Mouse (Mus musculus) heart, adult 2 months (tissue): ENCODE data around the gene March9. TPM values are rescaled to one million over a fixed set of nuclear protein-coding genes. Genes with fewer than 3 reads are reported as not detected.

Experiments
- DNase-seq, 2 experiments: peaks; one replicate each; pipeline ENCODE4 v3.0.0; 2021
- H3K27ac ChIP-seq: fragments of 200-600 bp; 2 replicates; pipeline ENCODE4 v1.8.1; 2022
- H3K27me3 ChIP-seq: fragments of 200-500 bp; 2 replicates; pipeline ENCODE4 v1.6.1; 2012; ENCODE audit warnings: mild to moderate bottlenecking, low read length, inconsistent platforms, mixed read lengths; ENCODE audit not compliant: control insufficient read depth, insufficient read depth
- H3K36me3 ChIP-seq: fragments of 200-500 bp; 2 replicates; pipeline ENCODE4 v1.6.1; 2012; ENCODE audit warnings: low read length, inconsistent platforms; ENCODE audit not compliant: control insufficient read depth, insufficient read depth
- H3K4me1 ChIP-seq: fragments of 200-500 bp; 2 replicates; pipeline ENCODE4 v1.6.1; 2011; ENCODE audit warnings: low read length; ENCODE audit not compliant: control insufficient read depth, insufficient read depth
- H3K4me3 ChIP-seq: fragments of 200-600 bp; 2 replicates; pipeline ENCODE4 v1.8.1; 2022
- H3K79me2 ChIP-seq: fragments of 200-500 bp; replicated peaks from 2 replicates; pipeline ENCODE4 v1.6.1; 2012; ENCODE audit warnings: mild to moderate bottlenecking, inconsistent platforms, low read length, moderate library complexity, mixed read lengths; ENCODE audit not compliant: control insufficient read depth, insufficient read depth
- H3K9ac ChIP-seq: fragments of 200-500 bp; 2 replicates; pipeline ENCODE4 v1.6.1; 2012; ENCODE audit warnings: low read depth, mild to moderate bottlenecking, control low read depth, inconsistent platforms, low read length, mixed read lengths
- CTCF ChIP-seq: fragments of 200-600 bp; IDR thresholded peaks from 2 replicates; pipeline ENCODE4 v1.8.1; 2022; ENCODE audit warnings: antibody characterized with exemption, mild to moderate bottlenecking, moderate library complexity
- EP300 ChIP-seq: fragments of 200-500 bp; IDR thresholded peaks from 2 replicates; pipeline ENCODE4 v1.6.1; 2011; ENCODE audit warnings: low read depth, low read length, control low read depth; ENCODE audit not compliant: insufficient read depth
- POLR2A ChIP-seq: fragments of 200-500 bp; IDR thresholded peaks from 2 replicates; pipeline ENCODE4 v1.6.1; 2011; ENCODE audit warnings: mild to moderate bottlenecking, low read depth, low read length, control low read depth; ENCODE audit not compliant: insufficient read depth
- WGBS: fragments of 180-500 bp; shearing (Covaris S2); methylation state at CpG from one replicate; pipeline ENCODE4 v1.1.7; 2018; 5-methylcytosine and 5-hydroxymethylcytosine counted together
- intact Hi-C: fragments of 180-260 bp; cut with DNase I; formaldehyde crosslinking; loops from one replicate; pipeline ENCODE4 v1.15.1; 2025
- polyA plus RNA-seq: library from polyadenylated mRNA; depleted of rRNA; stranded (reverse); fragments of >200 nt; gene quantifications from 2 replicates; pipeline ENCODE4 v1.2.3, GENCODE M21; 2012
- total RNA-seq, 2 experiments: library from RNA; stranded (reverse); gene quantifications; 2 replicates each; pipeline ENCODE4 v1.2.3; 2021

Gene March9
- total and polyA plus RNA-seq, 3 experiments, result 2.7 to 3.1 (median 2.8) TPM

DNA sequence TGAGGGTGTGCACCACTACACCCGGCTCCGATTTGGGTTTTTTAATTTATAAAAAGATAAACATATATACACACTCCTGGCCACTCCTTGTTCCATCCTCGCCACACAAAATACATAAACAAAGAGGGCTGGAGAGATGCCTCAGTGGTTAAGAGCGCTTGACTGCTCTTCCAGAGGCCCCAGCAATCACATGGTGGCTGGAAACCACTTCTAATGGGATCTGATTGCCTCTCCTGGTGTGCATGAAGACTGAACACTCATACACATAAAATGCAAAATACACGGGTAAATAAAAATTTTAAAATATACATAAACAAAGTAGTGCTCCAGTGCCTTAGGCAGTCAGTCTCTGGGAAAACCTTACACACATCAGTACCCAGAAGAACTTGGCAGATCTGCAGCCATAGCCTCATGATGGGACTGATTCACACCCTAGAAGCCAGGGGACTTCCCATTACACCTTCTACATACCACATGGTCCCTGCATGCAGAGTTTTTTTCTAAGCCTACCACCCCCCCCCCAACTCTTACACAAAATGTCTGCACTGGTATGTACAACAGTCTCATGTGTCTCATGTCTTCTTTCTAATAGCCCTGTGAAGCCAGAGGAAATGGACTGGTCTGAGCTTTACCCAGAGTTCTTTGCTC lies 17.4 kb downstream of the March9 start:
- Histone ChIP-seq H3K27ac (peak overlapping the region; percentile 51; the same call in 1 of the 2 replicates), H3K4me3 (peak overlapping the region; percentile 83), H3K79me2 (no peaks in the 10 kb centered on the region)

DNA sequence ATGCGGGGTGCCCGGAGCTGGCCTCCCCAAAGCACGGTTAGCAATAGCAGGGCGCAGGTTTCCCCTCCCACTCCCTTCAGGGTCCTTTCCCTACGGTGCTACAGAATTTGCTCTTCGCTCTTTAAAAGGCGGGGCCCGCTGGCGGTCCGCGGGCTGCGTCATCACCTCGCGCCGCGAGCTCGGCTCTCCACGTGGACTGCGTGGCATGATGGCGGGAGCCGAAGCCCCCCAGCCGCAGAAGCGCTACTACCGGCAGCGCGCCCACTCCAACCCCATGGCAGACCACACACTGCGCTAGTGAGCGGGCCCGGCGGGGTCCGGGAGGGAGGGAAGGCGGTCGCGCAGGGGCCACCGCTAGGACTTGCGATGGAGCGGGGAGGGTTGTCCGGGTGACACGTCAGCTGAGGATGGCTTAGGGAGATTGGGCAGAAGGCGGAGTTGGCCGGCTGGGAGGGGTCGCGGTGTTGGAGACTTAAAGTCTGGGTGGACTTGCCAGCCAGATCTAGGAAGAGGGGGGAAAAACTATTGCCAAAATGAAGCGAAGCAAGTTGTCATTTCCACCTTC lies 18.1 kb downstream of the March9 start:
- H3K27me3 ChIP-seq, result 0 out of 2 replicates have a peak, but pooled peaks cover 2% of the 10 kb centered on the region
- no peaks in the 10 kb centered on the region for H3K36me3 ChIP-seq
- H3K79me2 ChIP-seq, result no peaks in the 10 kb centered on the region
- intact Hi-C loops, result no loop called here
- DNase-seq, result peak; percentile 90 to 92
- under 1% methylated on average over 44 of the region's 44 CpGs for WGBS
- peak overlapping the region; percentile 60 for H3K9ac ChIP-seq
- TF ChIP-seq CTCF (peak; percentile 34), POLR2A (no peak)
- H3K27ac ChIP-seq, result peak overlapping the region; percentile 51
- no peaks in the 10 kb centered on the region for H3K4me1 ChIP-seq
- peak overlapping the region; percentile 83 for H3K4me3 ChIP-seq

More for the DNA sequence above, 17.4 kb downstream of the March9 start:
- H3K27me3 ChIP-seq, result 0 out of 2 replicates have a peak, but pooled peaks cover 2% of the 10 kb centered on the region
- WGBS, result 22% methylated on average over 5 of the region's 5 CpGs
- H3K9ac ChIP-seq, result no peak overlapping the region
- no peaks in the 10 kb centered on the region for H3K4me1 ChIP-seq
- H3K36me3 ChIP-seq, result no peaks in the 10 kb centered on the region
- intact Hi-C loops, result no loop called here
- TF ChIP-seq CTCF (no peak), POLR2A (no peak), EP300 (no peak)
- no peak for DNase-seq

DNA sequence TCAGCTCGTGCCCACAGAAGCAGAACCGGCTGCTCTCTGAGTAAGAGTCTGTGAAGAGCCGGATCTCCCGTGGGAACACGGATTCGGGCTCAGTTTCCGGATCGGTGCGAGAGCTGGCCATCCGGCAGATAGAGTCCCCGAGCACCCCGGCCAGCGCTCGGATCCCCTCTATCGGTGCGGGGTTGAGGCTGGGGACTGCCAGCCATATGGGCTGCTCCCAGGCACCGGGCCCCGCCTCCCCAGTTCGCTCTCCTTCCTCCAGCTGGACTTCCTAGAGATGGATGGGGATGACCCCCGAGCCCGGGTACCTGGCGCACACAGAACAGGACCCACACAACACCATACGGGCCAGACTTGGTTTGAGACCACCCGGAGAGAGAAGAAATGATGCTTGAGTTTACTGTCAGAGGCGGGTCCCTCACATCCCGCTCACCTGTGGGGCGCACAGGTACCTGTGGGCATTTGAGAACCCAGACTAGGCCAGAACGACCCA lies 18.7 kb downstream of the March9 start, which contains the start of the genes Mettl1 and Eef1akmt3:
Gene Mettl1, plus strand, starts transcription at position 141 of the 493 bp plus-strand sequence.
Gene Eef1akmt3, minus strand, starts transcription at position 240 of the 493 bp plus-strand sequence.
- under 1% methylated on average over 28 of the region's 28 CpGs for WGBS
- Histone ChIP-seq H3K4me1 (no peaks in the 10 kb centered on the region), H3K27me3 (0 out of 2 replicates have a peak, but pooled peaks cover 2% of the 10 kb centered on the region), H3K27ac (peak within 1 kb of the TSS; percentile 51), H3K79me2 (no peaks in the 10 kb centered on the region), H3K36me3 (no peaks in the 10 kb centered on the region), H3K9ac (peak within 1 kb of the TSS; percentile 60), H3K4me3 (peak within 1 kb of the TSS; percentile 83)
- intact Hi-C loops, result no loop called here
- no peak for TF ChIP-seq POLR2A
- DNase-seq, result no peak

DNA sequence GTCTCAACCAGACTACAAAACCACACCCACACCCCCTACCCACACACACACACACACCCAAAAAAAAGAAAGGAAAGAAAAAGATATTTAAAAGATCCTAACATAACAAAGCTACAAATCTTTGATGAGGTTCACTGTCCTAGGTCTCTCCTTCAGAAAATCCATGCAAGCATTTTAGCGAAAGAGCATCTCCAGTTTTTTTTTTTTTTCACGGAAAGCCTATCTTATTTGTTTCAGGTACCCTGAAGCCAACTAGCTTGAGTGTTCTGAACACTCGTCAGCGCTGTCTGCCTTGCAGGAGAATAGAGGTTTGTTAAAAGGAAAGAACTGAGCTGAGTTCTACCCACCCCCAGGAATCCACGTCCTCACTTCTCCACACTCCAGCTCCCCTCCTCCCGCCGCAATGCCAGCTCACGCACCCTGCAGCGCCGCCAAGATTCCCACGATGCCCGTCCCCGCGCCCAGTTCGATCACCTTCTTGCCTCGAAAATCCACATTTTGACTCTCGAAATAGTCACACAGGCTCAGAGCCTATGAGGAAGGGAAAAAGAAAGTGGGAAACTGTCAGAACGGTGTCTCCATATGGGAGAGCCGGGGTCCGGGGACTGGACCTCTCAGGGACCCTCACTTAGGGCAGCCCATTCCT lies 19.3 kb downstream of the March9 start:
- Histone ChIP-seq H3K4me3 (peak overlapping the region; percentile 83), H3K79me2 (no peaks in the 10 kb centered on the region), H3K36me3 (no peaks in the 10 kb centered on the region), H3K27me3 (0 out of 2 replicates have a peak, but pooled peaks cover 2% of the 10 kb centered on the region), H3K27ac (peak overlapping the region; percentile 32), H3K4me1 (no peaks in the 10 kb centered on the region), H3K9ac (peak overlapping the region; percentile 60)
- intact Hi-C loops, result no loop called here
- TF ChIP-seq CTCF (no peak), EP300 (no peak), POLR2A (no peak)
- WGBS, result 3% methylated on average over 20 of the region's 20 CpGs
- no peak for DNase-seq

DNA sequence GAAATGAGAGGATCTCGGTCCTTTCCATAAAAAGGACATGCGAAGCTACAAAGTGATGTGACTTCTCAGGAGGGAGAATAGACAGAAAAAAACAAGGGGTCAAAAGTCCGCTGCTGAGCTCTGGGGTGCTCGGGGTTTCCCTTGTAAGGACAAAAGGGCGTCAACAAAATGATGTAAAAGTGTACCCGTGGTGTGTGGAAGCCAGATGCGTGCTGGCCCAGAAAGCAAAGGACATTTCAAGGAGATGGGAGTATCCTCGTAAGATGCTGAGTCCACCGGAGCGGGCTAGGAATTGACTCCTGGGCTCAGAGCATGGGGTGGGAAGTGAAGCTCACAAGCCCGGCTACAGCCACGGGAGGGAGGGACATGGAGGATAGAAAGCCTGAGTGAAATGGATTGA lies 22.3 kb downstream of the March9 start:
- no peak for DNase-seq
- H3K27ac ChIP-seq, result no peak overlapping the region
- H3K9ac ChIP-seq, result no peak overlapping the region
- H3K4me1 ChIP-seq, result no peaks in the 10 kb centered on the region
- intact Hi-C loops, result no loop called here
- no peaks in the 10 kb centered on the region for H3K79me2 ChIP-seq
- WGBS, result 74% methylated on average over 12 of the region's 12 CpGs
- no peak overlapping the region for H3K4me3 ChIP-seq
- H3K27me3 ChIP-seq, result 0 out of 2 replicates have a peak, but pooled peaks cover 2% of the 10 kb centered on the region
- TF ChIP-seq POLR2A (no peak), CTCF (no peak), EP300 (no peak)
- no peaks in the 10 kb centered on the region for H3K36me3 ChIP-seq

DNA sequence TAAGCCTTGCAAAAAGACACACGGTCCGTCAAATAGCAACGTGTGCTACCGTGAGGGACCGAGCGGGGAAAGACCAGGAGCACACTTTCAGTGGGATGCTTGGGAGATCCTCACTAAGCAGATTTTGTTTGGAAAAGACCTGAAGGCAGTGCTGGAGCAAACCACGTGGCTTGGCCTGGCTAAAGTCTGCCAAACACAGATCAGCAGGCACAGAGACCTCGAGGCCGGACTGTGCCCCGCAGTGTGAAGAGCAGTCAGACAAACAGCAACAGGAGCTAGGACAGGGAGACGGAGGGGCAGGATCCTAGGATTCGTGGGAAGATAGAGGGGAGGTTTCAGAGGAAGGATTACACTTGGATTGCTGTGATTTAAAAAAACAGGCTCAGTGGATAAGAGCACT lies 23.7 kb downstream of the March9 start:
- Histone ChIP-seq H3K27ac (no peak overlapping the region), H3K79me2 (no peaks in the 10 kb centered on the region), H3K9ac (no peak overlapping the region), H3K4me3 (no peak overlapping the region), H3K27me3 (0 out of 2 replicates have a peak, but pooled peaks cover 2% of the 10 kb centered on the region), H3K36me3 (no peaks in the 10 kb centered on the region), H3K4me1 (no peaks in the 10 kb centered on the region)
- WGBS, result 78% methylated on average over 12 of the region's 12 CpGs
- DNase-seq, result no peak
- intact Hi-C loops, result no loop called here
- TF ChIP-seq POLR2A, result no peak
- TF ChIP-seq EP300, result no peak
- no peak for TF ChIP-seq CTCF
